Mouse (Mus musculus) C3H10T1/2 (cell line): ENCODE measurements around the gene Dsp. TPM values are rescaled to one million over a fixed set of nuclear protein-coding genes. Genes with fewer than 3 reads are reported as not detected.

ENCODE experiments used
- polyA plus RNA-seq, 2 experiments: library from polyadenylated mRNA; unstranded; fragments of >200 nt; fragmentation: generic; extraction: Trizol; gene quantifications; one replicate each; pipeline ENCODE4 v1.2.1; 2012; ENCODE audit warnings: missing spikeins in 2 of 2

The Dsp gene
- not detected for polyA plus RNA-seq

DNA sequence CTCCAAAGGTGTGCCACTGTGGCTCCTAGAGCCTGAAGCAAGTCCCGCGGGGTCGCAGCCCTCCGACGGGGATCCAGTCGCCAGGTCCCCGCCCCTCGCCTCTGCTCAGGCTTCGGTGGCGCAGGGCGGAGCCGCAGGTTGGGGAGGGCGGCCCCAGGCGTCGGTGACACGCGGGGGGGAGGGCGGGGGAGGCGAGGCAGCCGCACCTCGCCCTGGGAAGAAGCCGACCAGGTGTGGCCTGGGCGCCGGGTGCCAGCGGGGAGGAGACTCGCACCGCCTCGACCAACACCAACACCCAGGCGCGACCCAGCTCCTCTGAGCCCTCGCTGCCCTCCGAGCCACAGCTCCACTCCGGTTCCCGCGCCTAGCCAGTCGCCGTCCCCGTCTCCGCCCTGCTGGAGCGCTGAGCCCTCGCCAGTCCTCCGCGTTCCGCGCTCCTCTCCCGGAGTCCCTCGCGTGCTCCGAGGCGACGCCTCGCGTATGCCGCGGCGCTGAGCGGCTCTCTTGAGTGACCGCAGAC is at the start of gene Dsp:
TSS of gene Dsp (plus strand) at position 226 of the 520 bp plus-strand sequence.

DNA sequence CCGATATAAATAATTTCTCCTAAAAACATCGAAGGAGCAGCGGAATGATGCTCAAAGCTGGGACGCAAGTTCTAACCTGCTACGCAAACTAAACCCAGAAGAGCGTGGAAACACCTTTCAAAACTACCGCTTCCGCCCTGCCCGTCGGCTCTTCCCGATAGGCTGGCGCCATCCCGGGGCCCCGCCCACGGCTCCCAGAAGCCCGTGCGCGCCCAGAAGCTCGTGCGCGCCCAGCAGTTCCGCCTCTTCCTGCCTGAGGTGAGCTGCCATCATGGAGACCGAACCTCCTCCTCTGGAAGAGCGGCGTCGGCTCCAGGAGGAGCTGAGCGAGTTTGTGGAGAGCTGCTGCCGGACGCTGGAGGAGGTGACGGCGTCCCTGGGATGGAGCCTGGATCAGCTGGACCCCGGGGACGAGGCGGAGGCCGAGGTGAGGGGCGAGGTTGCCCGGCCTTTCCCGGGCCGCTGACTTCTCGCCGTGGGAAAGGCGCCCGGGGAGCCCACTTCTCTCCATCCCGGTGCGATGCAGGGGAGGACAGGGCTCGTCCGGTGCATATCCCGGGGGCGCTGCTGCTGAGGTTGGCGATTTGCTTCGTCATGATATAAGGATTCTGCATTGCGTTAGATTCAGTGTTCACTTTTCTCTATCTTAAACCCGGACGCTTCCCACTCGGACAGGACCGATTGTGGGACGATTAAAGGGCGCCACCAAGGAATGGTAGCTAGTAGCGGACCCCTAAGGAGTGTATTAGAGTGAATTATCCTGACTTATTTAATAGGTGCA is 53.8 kb downstream of the Dsp start, which contains the start of gene Snrnp48:
TSS of gene Snrnp48 (plus strand) at position 237 of the 781 bp plus-strand sequence.

Other genes starting within 250 kb of the Dsp start
- gene Ssr1, start 157.1 kb upstream of the Dsp start, polyA plus RNA-seq = 10 to 100 TPM in 1 of 2 experiments, 1 to 10 TPM in 1; 8.5 to 28.8 TPM
- gene Riok1, start 114.3 kb upstream of the Dsp start, polyA plus RNA-seq = 10 to 100 TPM in 1 of 2 experiments, 1 to 10 TPM in 1; 1.5 to 10.5 TPM
- under 1 TPM; 0.05 to 0.47 TPM for gene Cage1, start 114.2 kb upstream of the Dsp start, polyA plus RNA-seq
- 1 to 10 TPM; 2.3 to 10.0 TPM for gene Snrnp48, start 53.6 kb downstream of the Dsp start, polyA plus RNA-seq
- under 1 TPM; 0.01 to 0.07 TPM for gene Bmp6, start 193.8 kb downstream of the Dsp start, polyA plus RNA-seq